Mouse (Mus musculus): ENCODE measurements around the gene Zc3h7a. TPM values are rescaled to one million over a fixed set of nuclear protein-coding genes. Genes with fewer than 3 reads are reported as not detected.

Gene Zc3h7a
- 100 to 1,000 TPM; 299 to 314 TPM for polyA plus RNA-seq (2017; shearing (Covaris generic))

GRCm38 (mm10) chr16:11176208-11176883 lies at the start of gene Zc3h7a:
Zc3h7a (minus strand) TSS chr16:11176393.

GRCm38 (mm10) chr16:11202571-11203554 lies 26.7 kb upstream of the Zc3h7a start, which contains the start of gene Rsl1d1:
Rsl1d1 (minus strand) TSS chr16:11203331.

GRCm38 (mm10) chr16:11134348-11135344 lies 41.5 kb downstream of the Zc3h7a start, which contains the start of gene Txndc11:
Txndc11 (minus strand) TSS chr16:11134650.

Other genes with a start within 250 kb of the Zc3h7a start
- 1 to 10 TPM; 1.4 to 2.0 TPM for gene Snn, start 115.4 kb downstream of the Zc3h7a start, polyA plus RNA-seq (2017; shearing (Covaris generic))
- 10 to 100 TPM; 25.5 to 35.7 TPM for gene Litaf, start 110.2 kb downstream of the Zc3h7a start, polyA plus RNA-seq (2017; shearing (Covaris generic))
- gene Txndc11, start 41.7 kb downstream of the Zc3h7a start, polyA plus RNA-seq (2017; shearing (Covaris generic)): 10 to 100 TPM; 40.4 to 49.8 TPM
- 100 to 1,000 TPM; 140 to 159 TPM for gene Rsl1d1, start 26.9 kb upstream of the Zc3h7a start, polyA plus RNA-seq (2017; shearing (Covaris generic))
- 100 to 1,000 TPM in 1 of 2 experiments, 10 to 100 TPM in 1; 90.1 to 102 TPM for gene Gspt1, start 77.9 kb upstream of the Zc3h7a start, polyA plus RNA-seq (2017; shearing (Covaris generic))
- gene Tnfrsf17, start 137.4 kb upstream of the Zc3h7a start, polyA plus RNA-seq (2017; shearing (Covaris generic)): 1 to 10 TPM in 1 of 2 experiments, not detected in 1; 1.4 TPM
- 10 to 100 TPM; 18.4 to 20.9 TPM for gene Snx29, start 146.5 kb upstream of the Zc3h7a start, polyA plus RNA-seq (2017; shearing (Covaris generic))